Mouse (Mus musculus) neural tube, embryonic 11.5 days (tissue): ENCODE measurements around the gene Gse1. TPM values are rescaled to one million over a fixed set of nuclear protein-coding genes. Genes with fewer than 3 reads are reported as not detected.

Source experiments
- ATAC-seq: fragments of 200-750 bp; cut with Nextera tagmentation; 2 replicates; pipeline ENCODE4 v1.8.0; 2017; ENCODE audit warnings: moderate number of reproducible peaks, mild to moderate bottlenecking, moderate TSS enrichment, moderate library complexity; ENCODE audit not compliant: insufficient read depth, low FRiP score, low TSS enrichment
- DNase-seq: peaks from one replicate; pipeline ENCODE4 v3.0.0-alpha.2; 2015; ENCODE audit warnings: low spot score
- H3K27ac ChIP-seq: fragments of 300-500 bp; sonication (generic); 2 replicates; pipeline ENCODE4 v1.5.1; 2014; ENCODE audit warnings: low read depth, mild to moderate bottlenecking, low read length
- H3K27me3 ChIP-seq: fragments of 300-500 bp; sonication (generic); 2 replicates; pipeline ENCODE4 v1.6.1; 2014; ENCODE audit warnings: mild to moderate bottlenecking, low read length, mixed read lengths; ENCODE audit not compliant: control insufficient read depth, insufficient read depth
- H3K36me3 ChIP-seq: fragments of 300-500 bp; sonication (generic); 2 replicates; pipeline ENCODE4 v1.6.1; 2014; ENCODE audit warnings: mild to moderate bottlenecking, low read length, moderate library complexity, mixed read lengths; ENCODE audit not compliant: control insufficient read depth, insufficient read depth
- H3K4me1 ChIP-seq: fragments of 300-500 bp; sonication (generic); 2 replicates; pipeline ENCODE4 v1.6.1; 2014; ENCODE audit warnings: low read length, mixed read lengths; ENCODE audit not compliant: control insufficient read depth, insufficient read depth
- H3K4me2 ChIP-seq: fragments of 300-500 bp; sonication (generic); 2 replicates; pipeline ENCODE4 v1.6.1; 2014; ENCODE audit warnings: low read depth, mild to moderate bottlenecking, moderate library complexity
- H3K4me3 ChIP-seq: fragments of 300-500 bp; sonication (generic); 2 replicates; pipeline ENCODE4 v1.5.1; 2014; ENCODE audit warnings: low read depth, low read length
- H3K9ac ChIP-seq: fragments of 300-500 bp; sonication (generic); 2 replicates; pipeline ENCODE4 v1.6.1; 2014; ENCODE audit warnings: mild to moderate bottlenecking, low read length
- H3K9me3 ChIP-seq: fragments of 300-500 bp; sonication (generic); 2 replicates; pipeline ENCODE4 v1.6.1; 2016; ENCODE audit warnings: low read length; ENCODE audit not compliant: control insufficient read depth
- WGBS: fragments of 180-500 bp; shearing (Covaris S2); extraction: QIAGEN DNeasy Blood & Tissue Kit; methylation state at CpG from one replicate; pipeline ENCODE4 v1.1.7; 2014; 5-methylcytosine and 5-hydroxymethylcytosine counted together
- polyA plus RNA-seq: library from polyadenylated mRNA; unstranded; fragments of >200 nt; fragmentation: Nextera tagmentation; extraction: Ambion mirVana; gene quantifications from 2 replicates; pipeline ENCODE4 v1.2.1, GENCODE M21; 2014

Gene Gse1
- polyA plus RNA-seq, 1 experiment from 2014 or later: 33.5 TPM

DNA sequence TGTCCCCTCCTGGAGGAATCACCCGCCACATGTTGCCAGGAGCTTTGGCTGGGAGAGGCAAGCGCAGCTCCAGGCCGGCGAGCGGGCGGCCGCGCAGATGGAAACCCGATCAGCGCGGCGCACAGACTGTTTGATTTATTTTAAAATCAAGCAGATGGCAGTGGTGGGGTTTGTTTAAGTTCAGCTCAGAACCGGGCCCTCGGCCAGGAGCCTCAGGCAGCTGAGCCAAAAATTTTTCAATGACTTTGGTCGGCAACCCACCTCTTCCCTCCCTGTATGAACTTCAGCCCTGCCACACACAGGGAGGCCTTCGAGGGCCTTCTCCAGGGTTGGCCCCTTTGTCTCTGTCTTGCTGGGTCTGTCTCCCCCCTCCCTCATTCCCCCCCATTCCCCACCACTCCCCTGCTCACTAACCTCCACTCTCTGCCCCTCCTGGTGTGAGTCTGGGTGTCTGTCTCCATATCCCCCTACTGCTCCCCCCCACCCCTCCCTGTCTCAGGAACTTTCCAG is 36.7 kb downstream of the Gse1 start:
- H3K9ac ChIP-seq: peak overlapping the region; percentile 46
- peaks cover 72% of the 10 kb centered on the region for H3K4me1 ChIP-seq

DNA sequence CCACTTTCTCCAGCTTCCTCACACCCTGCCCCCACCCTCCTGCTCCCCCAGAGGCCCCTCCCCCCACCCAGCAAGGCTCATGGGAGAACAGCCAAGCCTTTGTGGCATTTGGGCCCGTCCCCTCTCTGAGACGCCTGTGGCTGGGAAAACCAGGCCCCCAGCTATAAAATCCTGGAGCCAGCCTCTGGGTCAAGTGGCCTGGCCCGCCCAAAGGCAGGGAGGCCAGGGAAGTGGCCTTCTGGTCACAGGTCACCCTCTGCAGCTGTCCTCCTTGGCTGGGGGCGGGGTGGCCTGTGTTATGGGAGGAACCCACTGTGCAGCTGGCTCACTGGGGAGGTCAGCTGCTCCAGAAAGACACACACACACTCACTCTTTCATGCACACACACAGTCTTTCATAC is 37.2 kb downstream of the Gse1 start:
- WGBS: 0% methylated on average over 4 of the region's 4 CpGs
- Histone ChIP-seq H3K4me3 (no peak overlapping the region), H3K4me1 (peaks cover 69% of the 10 kb centered on the region), H3K9me3 (no peaks in the 10 kb centered on the region), H3K36me3 (no peaks in the 10 kb centered on the region), H3K9ac (peak overlapping the region; percentile 23), H3K27ac (peak overlapping the region; percentile 91), H3K4me2 (peak overlapping the region; percentile 15), H3K27me3 (no peaks in the 10 kb centered on the region)
- ATAC-seq (peak; percentile 46), DNase-seq (peak; percentile 74)

More for the DNA sequence above, 36.7 kb downstream of the Gse1 start:
- Histone ChIP-seq H3K4me2 (peak overlapping the region; percentile 15; the same call in 1 of the 2 replicates), H3K27ac (peak overlapping the region; percentile 91), H3K9me3 (no peaks in the 10 kb centered on the region), H3K27me3 (no peaks in the 10 kb centered on the region), H3K4me3 (no peak overlapping the region), H3K36me3 (no peaks in the 10 kb centered on the region)
- peak; percentile 78 for DNase-seq
- ATAC-seq: peak; percentile 63
- under 1% methylated on average over 16 of the region's 16 CpGs for WGBS

DNA sequence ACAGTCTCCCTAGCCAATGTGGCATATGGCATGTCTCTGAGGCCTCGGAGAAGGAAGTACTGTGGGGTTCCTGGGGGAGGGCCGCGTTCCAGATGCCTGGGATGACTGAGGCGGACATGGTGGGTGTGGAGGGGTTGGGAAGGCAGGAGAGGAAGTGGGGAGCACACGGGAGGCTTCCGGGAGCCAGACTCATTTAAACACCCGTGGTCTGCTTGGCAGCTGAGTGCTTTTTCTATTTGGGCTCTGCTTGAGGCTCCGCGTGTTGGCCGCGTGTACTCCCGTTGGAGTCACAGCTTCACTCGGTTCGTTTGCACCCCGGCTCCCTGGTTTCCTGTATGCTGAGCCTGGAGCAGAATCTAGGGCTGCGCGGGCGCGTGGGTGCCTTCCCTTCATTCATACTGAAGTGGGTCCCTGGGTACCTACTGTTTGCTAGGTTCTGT is 40.3 kb downstream of the Gse1 start:
- DNase-seq: no peak
- Histone ChIP-seq H3K4me2 (no peak overlapping the region), H3K27me3 (no peaks in the 10 kb centered on the region), H3K27ac (0 out of 2 replicates have a peak overlapping the region, but pooled peaks have one; percentile 34), H3K9me3 (no peaks in the 10 kb centered on the region), H3K4me3 (no peak overlapping the region), H3K4me1 (peaks cover 47% of the 10 kb centered on the region), H3K9ac (no peak overlapping the region), H3K36me3 (no peaks in the 10 kb centered on the region)
- WGBS: 70% methylated on average over 19 of the region's 19 CpGs
- ATAC-seq: no peak

DNA sequence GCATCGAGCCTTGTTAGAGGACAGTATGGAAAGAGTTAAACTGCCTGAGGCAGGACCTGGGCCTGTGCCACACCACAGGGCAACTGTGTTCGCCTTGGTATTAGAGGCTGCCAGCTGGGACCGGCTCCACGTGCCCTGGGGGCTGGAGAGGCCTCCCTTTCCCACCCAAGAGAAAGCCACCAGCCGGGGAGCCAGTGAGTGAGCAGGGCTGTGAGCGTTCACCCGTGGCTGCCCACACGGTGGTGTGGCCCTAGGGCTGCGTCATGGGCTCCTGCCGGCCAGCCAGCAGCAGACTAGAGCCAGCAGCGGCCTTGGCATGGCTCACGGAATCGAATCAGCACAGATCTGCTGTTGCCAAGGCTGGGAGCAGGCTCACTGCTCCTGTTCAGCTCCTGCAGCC is 42.2 kb downstream of the Gse1 start:
- no peaks in the 10 kb centered on the region for H3K36me3 ChIP-seq
- ATAC-seq: no peak
- H3K27ac ChIP-seq: no peak overlapping the region
- H3K4me1 ChIP-seq: peaks cover 43% of the 10 kb centered on the region
- no peaks in the 10 kb centered on the region for H3K9me3 ChIP-seq
- no peaks in the 10 kb centered on the region for H3K27me3 ChIP-seq
- H3K4me2 ChIP-seq: no peak overlapping the region
- WGBS: 82% methylated on average over 13 of the region's 13 CpGs
- no peak overlapping the region for H3K9ac ChIP-seq
- H3K4me3 ChIP-seq: no peak overlapping the region
- no peak for DNase-seq

DNA sequence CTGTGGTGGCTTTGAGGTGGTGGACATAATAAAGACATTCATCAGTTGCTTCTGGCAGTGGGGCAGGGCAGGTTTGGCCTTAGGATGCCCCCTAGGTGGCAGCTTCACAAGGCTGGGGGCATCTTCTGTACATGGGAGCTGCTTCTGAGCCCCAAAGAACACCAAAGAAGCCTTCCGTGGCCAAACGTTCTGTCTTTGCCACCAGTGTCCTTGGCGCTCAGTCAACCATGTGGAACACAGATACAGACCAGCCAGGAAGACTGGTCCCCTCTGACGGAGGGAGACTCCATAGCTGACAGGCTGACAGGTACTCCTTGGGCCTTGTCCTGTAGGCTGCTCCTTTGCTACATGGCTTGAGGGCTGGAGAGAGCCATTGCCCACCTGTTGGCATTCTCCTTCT is 45.2 kb downstream of the Gse1 start:
- no peak for ATAC-seq
- no peaks in the 10 kb centered on the region for H3K36me3 ChIP-seq
- no peak for DNase-seq
- H3K27ac ChIP-seq: no peak overlapping the region
- H3K4me3 ChIP-seq: no peak overlapping the region
- no peaks in the 10 kb centered on the region for H3K9me3 ChIP-seq
- 83% methylated on average over 4 of the region's 4 CpGs for WGBS
- H3K4me2 ChIP-seq: no peak overlapping the region
- no peak overlapping the region for H3K9ac ChIP-seq
- peaks cover 41% of the 10 kb centered on the region for H3K4me1 ChIP-seq
- no peaks in the 10 kb centered on the region for H3K27me3 ChIP-seq

GRCm38 (mm10) chr8:120276051-120276890 is 48.0 kb downstream of the Gse1 start:
- Histone ChIP-seq H3K9ac (peak overlapping the region; percentile 50), H3K4me1 (peaks cover 45% of the 10 kb centered on the region), H3K27me3 (no peaks in the 10 kb centered on the region), H3K27ac (peak overlapping the region; percentile 92), H3K4me2 (peak overlapping the region; percentile 76), H3K9me3 (no peaks in the 10 kb centered on the region), H3K36me3 (no peaks in the 10 kb centered on the region), H3K4me3 (peak overlapping the region; percentile 27)
- peak; percentile 83 for ATAC-seq
- peak; percentile 91 for DNase-seq
- WGBS: 0% methylated on average over 45 of the region's 49 CpGs

DNA sequence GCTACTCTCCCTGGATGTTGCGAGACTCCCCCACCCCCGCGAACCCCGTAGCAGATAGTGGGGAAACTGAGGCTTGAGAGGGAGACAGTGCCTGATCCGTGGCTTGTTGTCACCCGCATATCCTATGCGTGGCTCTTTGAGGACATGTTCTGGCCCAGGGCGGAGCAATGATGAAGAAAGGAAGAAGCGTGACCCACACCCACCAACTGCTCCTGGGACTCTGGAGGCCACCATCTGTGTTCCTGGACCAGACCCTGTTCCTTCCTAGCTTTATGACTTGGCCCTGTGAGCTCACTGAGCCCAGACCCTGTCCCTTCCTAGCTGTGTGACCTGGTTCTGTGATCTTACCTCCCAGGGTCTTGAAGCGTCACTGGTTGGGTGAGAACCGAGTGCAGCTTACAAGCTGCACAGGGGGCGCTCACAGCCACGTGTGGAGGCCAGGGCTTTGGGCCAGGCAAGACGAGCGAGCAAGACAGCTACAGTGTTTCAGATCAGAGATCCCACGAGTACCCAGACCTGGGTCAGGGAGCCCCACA is 48.7 kb downstream of the Gse1 start:
- 9% methylated on average over 16 of the region's 16 CpGs for WGBS
- H3K27me3 ChIP-seq: no peaks in the 10 kb centered on the region
- ATAC-seq: peak; percentile 24

DNA sequence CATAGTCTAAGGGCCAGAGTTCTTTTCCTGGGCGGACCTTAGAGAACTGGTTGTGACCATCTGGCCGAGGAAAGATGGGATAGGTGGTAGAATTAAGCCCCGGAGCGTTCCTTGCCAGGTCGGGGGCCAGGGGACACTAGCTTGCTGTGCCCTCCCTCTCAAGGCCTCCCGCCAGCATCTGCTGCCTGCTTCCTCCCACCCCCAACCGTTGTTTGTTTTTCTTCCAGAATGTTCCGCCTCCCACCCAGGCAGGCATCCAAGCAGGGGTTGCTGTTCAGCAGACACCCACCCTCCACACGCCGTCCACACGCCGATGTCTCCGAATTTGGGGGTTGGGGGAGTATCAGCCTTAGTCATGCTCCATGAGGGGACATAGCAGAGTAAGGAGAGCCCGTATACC is 49.8 kb downstream of the Gse1 start:
- H3K27ac ChIP-seq: no peak overlapping the region
- H3K9ac ChIP-seq: no peak overlapping the region
- no peak for DNase-seq
- H3K4me1 ChIP-seq: peaks cover 56% of the 10 kb centered on the region
- ATAC-seq: no peak
- no peak overlapping the region for H3K4me2 ChIP-seq
- WGBS: 65% methylated on average over 14 of the region's 14 CpGs
- H3K4me3 ChIP-seq: no peak overlapping the region
- no peaks in the 10 kb centered on the region for H3K9me3 ChIP-seq
- no peaks in the 10 kb centered on the region for H3K27me3 ChIP-seq
- H3K36me3 ChIP-seq: no peaks in the 10 kb centered on the region

More for the DNA sequence above, 48.7 kb downstream of the Gse1 start:
- H3K9ac ChIP-seq: peak overlapping the region; percentile 50
- H3K4me2 ChIP-seq: peak overlapping the region; percentile 76
- peak overlapping the region; percentile 27 for H3K4me3 ChIP-seq
- DNase-seq: no peak
- no peaks in the 10 kb centered on the region for H3K36me3 ChIP-seq
- peaks cover 47% of the 10 kb centered on the region for H3K4me1 ChIP-seq
- no peaks in the 10 kb centered on the region for H3K9me3 ChIP-seq
- H3K27ac ChIP-seq: peak overlapping the region; percentile 92
